Mouse (Mus musculus) hindbrain, embryonic 10.5 days (tissue): ENCODE measurements around the gene Tnfsf14. TPM values are rescaled to one million over a fixed set of nuclear protein-coding genes. Genes with fewer than 3 reads are reported as not detected.

Source experiments
- DNase-seq: peaks from one replicate; pipeline ENCODE4 v3.0.0-alpha.2; 2017; ENCODE audit warnings: low spot score
- H3K27ac ChIP-seq: fragments of 300-500 bp; sonication (generic); 2 replicates; pipeline ENCODE4 v1.5.1; 2016; ENCODE audit warnings: mild to moderate bottlenecking, moderate library complexity
- H3K27me3 ChIP-seq: fragments of 300-500 bp; sonication (generic); 2 replicates; pipeline ENCODE4 v1.6.1; 2016; ENCODE audit warnings: mild to moderate bottlenecking; ENCODE audit not compliant: poor library complexity, insufficient read depth, severe bottlenecking
- H3K36me3 ChIP-seq: fragments of 300-500 bp; sonication (generic); 2 replicates; pipeline ENCODE4 v1.6.1; 2016; ENCODE audit warnings: mild to moderate bottlenecking, moderate library complexity
- H3K4me1 ChIP-seq: fragments of 300-500 bp; sonication (generic); replicated peaks from 2 replicates; pipeline ENCODE4 v1.6.1; 2016; ENCODE audit warnings: mild to moderate bottlenecking
- H3K4me3 ChIP-seq: fragments of 300-500 bp; sonication (generic); 2 replicates; pipeline ENCODE4 v1.5.1; 2016; ENCODE audit warnings: mild to moderate bottlenecking, moderate library complexity
- H3K9me3 ChIP-seq: fragments of 300-500 bp; sonication (generic); 2 replicates; pipeline ENCODE4 v1.6.1; 2016; ENCODE audit warnings: mild to moderate bottlenecking, moderate library complexity
- WGBS: fragments of 180-500 bp; shearing (Covaris S2); methylation state at CpG from one replicate; pipeline ENCODE4 v1.1.7; 2016; 5-methylcytosine and 5-hydroxymethylcytosine counted together
- polyA plus RNA-seq: library from polyadenylated mRNA; unstranded; fragments of >200 nt; fragmentation: Nextera tagmentation; extraction: Ambion mirVana; gene quantifications from 2 replicates; pipeline ENCODE4 v1.2.1, GENCODE M21; 2016

Gene Tnfsf14
- polyA plus RNA-seq, result 0.18 TPM in 1 of 2 replicates, not detected in the other

DNA sequence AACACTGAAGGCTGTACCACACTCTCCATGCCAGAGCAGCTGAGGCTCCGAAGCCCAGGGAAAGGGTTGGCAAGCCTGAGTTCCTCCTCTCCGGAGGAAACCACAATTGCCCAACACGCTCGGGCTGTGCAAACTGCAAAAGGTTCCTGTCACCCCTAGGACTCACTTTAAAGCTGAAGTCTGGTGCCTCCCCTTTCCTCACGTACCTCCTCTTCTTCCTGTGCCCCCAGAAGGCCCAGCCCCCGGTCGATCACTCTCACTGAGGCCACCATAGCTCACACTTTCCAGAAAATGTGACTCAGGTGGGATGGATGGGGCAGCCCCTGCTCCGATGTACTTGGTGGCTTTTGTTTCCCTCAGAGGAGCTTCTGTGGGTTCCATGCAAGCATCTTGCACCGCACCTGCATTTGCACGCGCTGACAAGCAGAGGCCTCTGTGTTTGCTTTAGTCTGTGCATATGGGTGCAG lies at the start of gene Tnfsf14:
Gene Tnfsf14 (minus strand): TSS at position 137 of the 467 bp plus-strand sequence.
- 84% methylated on average over 11 of the region's 11 CpGs for WGBS
- H3K36me3 ChIP-seq, result no peaks in the 10 kb centered on the region
- no peaks in the 10 kb centered on the region for H3K9me3 ChIP-seq
- no peak within 1 kb of the TSS for H3K27ac ChIP-seq
- no peak within 1 kb of the TSS for H3K4me3 ChIP-seq
- H3K27me3 ChIP-seq, result no peaks in the 10 kb centered on the region
- DNase-seq, result no peak
- H3K4me1 ChIP-seq, result no peaks in the 10 kb centered on the region

DNA sequence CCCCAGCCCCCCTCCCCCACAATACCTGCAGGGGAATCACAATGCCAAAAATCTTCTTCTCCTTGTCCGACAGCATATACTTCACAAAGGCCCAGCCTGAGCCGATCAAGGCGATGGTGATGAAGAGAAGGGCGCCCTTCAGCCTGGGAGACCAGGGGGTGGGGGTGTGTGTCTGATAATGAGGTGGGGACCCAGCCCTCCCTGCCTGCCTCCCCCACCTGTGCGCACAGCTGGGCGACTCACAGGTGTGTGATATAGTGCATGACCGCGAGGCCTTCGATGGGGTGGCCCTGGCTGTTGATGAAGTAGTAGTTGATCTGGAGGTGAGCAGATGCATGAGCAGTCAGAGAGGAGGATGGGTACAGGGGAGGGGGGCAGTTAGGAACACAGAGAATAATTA lies 43.2 kb upstream of the Tnfsf14 start:
- no peak overlapping the region for H3K4me3 ChIP-seq
- H3K4me1 ChIP-seq, result no peaks in the 10 kb centered on the region
- H3K9me3 ChIP-seq, result no peaks in the 10 kb centered on the region
- H3K36me3 ChIP-seq, result peaks cover 51% of the 10 kb centered on the region
- 94% methylated on average over 9 of the region's 9 CpGs for WGBS
- DNase-seq, result no peak
- H3K27me3 ChIP-seq, result no peaks in the 10 kb centered on the region
- H3K27ac ChIP-seq, result no peak overlapping the region

DNA sequence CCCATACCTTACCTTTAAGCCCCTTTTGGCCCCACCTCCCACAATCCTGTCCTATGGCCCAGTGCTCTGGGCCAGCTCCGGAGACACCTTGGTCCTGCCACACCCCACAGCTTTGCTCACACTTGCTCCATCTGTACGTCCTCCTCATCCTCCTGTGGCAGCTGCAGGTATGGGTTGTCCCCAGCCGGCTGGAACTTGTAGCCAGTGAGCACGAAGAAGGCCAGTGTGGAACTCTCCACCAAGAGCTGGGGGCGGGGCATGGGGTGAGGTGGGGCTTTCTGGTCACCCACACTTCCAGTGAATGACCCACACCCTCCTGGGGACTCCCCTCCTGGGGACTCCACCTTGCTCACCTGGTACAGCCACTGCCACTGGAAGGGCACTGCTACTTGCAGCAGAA lies 41.8 kb upstream of the Tnfsf14 start:
- no peak for DNase-seq
- 90% methylated on average over 5 of the region's 5 CpGs for WGBS
- no peaks in the 10 kb centered on the region for H3K9me3 ChIP-seq

DNA sequence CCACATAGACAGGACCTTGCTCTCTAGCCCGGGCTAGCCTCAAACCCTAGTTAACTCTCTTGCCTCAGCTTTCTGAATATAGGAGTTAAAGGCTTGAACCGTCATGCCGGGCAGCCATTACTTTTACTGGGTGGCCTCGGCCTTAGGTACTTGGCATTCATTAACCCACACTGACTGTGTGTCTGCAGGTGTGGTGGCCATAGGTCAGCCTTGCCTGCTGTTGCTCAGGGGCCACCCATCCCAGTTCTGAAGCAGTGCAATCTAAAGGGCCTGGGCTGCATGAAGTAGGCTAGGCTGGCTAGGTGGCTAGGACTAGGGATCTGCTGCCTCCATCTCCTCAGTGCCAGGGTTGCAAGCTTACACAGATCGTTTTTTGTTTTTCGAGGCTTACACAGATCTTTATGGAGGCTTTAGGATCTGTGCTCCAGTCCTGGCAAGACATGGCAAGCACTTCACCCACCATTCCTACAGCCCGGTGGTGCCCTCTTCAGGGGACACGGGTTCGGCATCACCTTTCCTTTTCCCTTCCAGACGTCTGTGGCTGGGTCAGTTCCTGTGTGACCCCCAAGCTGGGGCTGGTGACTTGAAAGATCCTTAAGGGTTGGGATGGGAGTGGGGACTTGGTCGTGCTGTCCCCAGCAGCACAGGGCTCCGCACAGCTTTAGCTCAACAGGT lies 40.4 kb upstream of the Tnfsf14 start:
- H3K4me1 ChIP-seq, result no peaks in the 10 kb centered on the region; the same call in 1 of the 2 replicates
- H3K36me3 ChIP-seq, result peaks cover 42% of the 10 kb centered on the region
- H3K27me3 ChIP-seq, result no peaks in the 10 kb centered on the region
- DNase-seq, result no peak
- WGBS, result 80% methylated on average over 12 of the region's 12 CpGs
- no peaks in the 10 kb centered on the region for H3K9me3 ChIP-seq
- H3K4me3 ChIP-seq, result no peak overlapping the region
- no peak overlapping the region for H3K27ac ChIP-seq

More for the DNA sequence above, 41.8 kb upstream of the Tnfsf14 start:
- H3K27ac ChIP-seq, result no peak overlapping the region
- peaks cover 42% of the 10 kb centered on the region for H3K36me3 ChIP-seq
- H3K4me1 ChIP-seq, result no peaks in the 10 kb centered on the region
- H3K27me3 ChIP-seq, result no peaks in the 10 kb centered on the region
- H3K4me3 ChIP-seq, result no peak overlapping the region

DNA sequence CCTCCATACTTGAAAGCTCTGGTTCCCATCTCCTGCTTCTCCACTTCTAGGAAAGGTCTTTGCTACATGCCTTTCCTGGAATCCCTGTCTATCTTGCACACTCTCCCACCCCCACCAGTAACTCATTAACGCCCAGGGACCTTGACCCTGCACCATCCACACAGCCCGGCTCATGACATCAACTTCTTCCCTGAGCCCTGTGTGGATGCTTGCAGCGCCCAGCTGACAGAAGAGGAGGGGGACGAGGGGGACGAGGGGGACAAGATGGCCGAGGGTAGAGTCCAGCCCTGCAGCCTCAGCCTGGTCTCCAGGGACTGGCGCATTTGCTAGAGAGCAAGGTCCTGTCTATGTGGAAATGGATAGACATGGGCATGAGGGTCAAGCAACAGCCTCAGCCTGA lies 39.1 kb upstream of the Tnfsf14 start:
- no peak overlapping the region for H3K27ac ChIP-seq
- WGBS, result 50% methylated on average over 7 of the region's 7 CpGs
- no peaks in the 10 kb centered on the region for H3K9me3 ChIP-seq

DNA sequence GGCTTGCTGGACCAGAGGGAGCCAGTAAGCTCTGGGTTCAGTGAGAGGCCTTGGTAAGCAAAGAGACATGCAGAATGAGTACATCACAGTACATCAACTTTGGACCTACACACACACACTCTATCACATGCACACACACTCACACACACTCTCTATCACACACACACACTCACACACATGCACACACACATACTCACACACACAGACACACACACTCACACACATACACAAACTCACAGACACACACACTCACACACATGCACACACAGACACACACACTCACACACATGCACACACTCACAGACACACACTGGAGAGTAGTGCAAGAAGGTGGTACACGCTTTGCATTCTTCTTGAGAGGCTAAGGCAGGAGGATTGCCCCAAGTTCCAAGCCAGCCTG lies 38.2 kb upstream of the Tnfsf14 start:
- Histone ChIP-seq H3K9me3 (no peaks in the 10 kb centered on the region), H3K27ac (no peak overlapping the region), H3K36me3 (peaks cover 30% of the 10 kb centered on the region), H3K27me3 (no peaks in the 10 kb centered on the region), H3K4me3 (no peak overlapping the region), H3K4me1 (no peaks in the 10 kb centered on the region; the same call in 1 of the 2 replicates)
- WGBS, result 90% methylated on average over 1 of the region's 1 CpGs
- DNase-seq, result no peak

More for the DNA sequence above, 39.1 kb upstream of the Tnfsf14 start:
- H3K36me3 ChIP-seq, result peaks cover 38% of the 10 kb centered on the region
- H3K27me3 ChIP-seq, result no peaks in the 10 kb centered on the region
- no peak overlapping the region for H3K4me3 ChIP-seq
- no peaks in the 10 kb centered on the region; the same call in 1 of the 2 replicates for H3K4me1 ChIP-seq
- no peak for DNase-seq

DNA sequence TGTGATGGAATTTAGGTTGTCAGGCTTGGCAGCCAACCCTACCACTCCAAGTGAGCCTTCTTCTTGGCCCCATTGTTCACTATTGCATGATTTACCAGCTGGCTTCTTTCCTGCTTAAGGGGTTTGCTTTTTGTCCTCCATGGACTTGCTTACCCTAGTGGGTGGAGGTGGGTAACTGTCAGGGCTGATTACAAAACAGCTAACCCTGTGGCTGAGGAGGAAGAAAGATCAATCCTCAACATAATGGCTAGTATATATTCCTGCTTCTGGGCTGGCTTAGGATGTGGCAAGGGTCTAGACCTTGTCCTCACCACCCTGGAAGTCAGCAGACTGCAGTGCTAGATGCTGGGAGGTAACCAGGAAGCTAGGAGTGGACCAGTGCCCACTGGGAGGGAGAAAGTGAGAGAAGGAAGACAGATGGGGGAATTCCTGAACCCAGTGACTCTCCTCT lies 37.4 kb upstream of the Tnfsf14 start:
- DNase-seq, result no peak
- Histone ChIP-seq H3K27me3 (no peaks in the 10 kb centered on the region), H3K9me3 (no peaks in the 10 kb centered on the region)

DNA sequence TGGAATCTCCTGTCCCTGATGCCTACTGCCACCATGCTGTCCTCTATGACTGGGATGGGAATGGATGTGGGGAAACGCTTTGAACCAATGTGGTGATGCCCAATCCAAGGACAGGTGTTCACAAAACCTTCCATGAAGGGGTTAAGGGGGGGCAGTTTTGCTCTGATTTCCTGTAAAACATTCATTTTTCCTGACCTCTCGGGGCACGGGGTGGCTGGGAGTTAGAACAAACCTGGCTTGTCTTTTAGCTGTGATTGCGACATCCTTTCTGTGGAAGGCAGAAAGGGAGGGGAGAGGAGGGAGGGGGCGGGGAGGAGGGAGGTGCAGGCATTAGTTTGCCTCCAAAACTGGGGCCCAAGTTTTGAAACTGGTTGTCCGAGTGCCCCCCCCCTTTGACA lies 36.8 kb upstream of the Tnfsf14 start:
- 66% methylated on average over 6 of the region's 6 CpGs for WGBS
- no peak for DNase-seq
- H3K27ac ChIP-seq, result no peak overlapping the region

More for the DNA sequence above, 37.4 kb upstream of the Tnfsf14 start:
- H3K4me1 ChIP-seq, result no peaks in the 10 kb centered on the region; the same call in 1 of the 2 replicates
- H3K27ac ChIP-seq, result no peak overlapping the region
- no peak overlapping the region for H3K4me3 ChIP-seq
- H3K36me3 ChIP-seq, result peaks cover 22% of the 10 kb centered on the region

DNA sequence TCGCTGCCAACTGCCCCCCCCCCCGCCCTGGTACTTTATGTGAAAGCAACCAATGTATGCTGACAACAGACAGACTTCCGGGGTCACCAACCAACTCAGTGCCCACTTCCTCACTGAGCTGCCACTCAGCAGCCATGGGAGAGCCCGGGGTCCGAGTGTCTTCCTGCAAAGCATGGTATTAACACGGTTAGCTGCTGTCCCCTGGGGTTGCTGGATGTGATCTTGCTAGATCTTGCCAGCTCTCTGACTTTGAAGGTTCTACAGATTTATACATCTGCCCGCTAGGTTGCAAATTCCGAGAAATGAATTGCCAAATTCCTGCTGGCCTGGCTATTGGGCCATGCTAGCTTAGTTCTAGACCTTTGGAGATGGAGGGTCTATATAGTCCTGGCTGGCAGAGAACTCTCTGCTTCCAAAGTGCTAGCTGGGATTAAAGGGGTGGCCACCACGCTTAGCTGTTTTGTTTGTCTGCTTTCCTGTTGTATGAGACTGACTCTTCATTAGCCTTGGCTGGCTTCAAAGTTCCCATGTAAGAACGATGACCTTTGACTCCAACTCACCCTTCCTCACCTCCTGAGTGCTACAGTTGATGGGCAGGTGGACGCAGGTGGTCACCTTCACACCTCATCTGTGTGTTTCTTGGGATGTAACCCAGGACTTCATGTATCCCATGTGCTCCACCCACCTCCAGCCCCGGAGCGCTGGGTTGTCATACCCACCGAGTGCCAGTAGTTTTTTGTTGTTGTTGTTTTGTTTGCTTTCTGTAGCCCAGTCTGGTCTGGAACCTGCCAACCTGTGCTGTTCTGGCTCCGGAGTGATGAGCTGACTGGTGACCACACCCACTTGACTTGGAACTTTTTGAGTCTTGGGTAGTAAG lies 36.1 kb upstream of the Tnfsf14 start:
- 80% methylated on average over 15 of the region's 15 CpGs for WGBS
- no peak overlapping the region for H3K4me3 ChIP-seq
- H3K27me3 ChIP-seq, result no peaks in the 10 kb centered on the region
- no peak overlapping the region for H3K27ac ChIP-seq
- peaks cover 9% of the 10 kb centered on the region for H3K36me3 ChIP-seq
- DNase-seq, result no peak
- H3K9me3 ChIP-seq, result no peaks in the 10 kb centered on the region
- no peaks in the 10 kb centered on the region; the same call in 1 of the 2 replicates for H3K4me1 ChIP-seq

More for the DNA sequence above, 36.8 kb upstream of the Tnfsf14 start:
- no peaks in the 10 kb centered on the region for H3K9me3 ChIP-seq
- H3K4me3 ChIP-seq, result no peak overlapping the region
- no peaks in the 10 kb centered on the region; the same call in 1 of the 2 replicates for H3K4me1 ChIP-seq
- H3K36me3 ChIP-seq, result peaks cover 15% of the 10 kb centered on the region
- H3K27me3 ChIP-seq, result no peaks in the 10 kb centered on the region

DNA sequence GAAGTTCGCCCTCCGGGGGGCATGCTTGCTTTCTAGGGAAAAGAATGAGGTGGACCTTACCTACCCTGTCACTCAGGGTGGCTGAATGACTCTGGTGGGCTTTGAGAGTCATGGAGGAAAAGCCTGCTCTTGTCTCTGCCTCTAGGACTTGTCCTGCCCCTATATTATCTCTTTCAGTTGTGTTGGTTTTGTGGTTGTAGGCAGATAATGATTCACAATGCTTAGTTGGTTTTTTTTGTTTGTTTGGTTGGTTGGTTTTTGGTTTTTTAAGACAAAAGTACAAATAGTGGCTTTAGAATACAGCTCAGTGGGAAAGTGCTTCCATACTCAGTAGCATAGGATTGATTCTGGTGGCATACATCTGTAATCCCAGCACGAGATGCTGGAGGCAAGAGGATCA lies 34.9 kb upstream of the Tnfsf14 start:
- Histone ChIP-seq H3K27me3 (peaks cover 8% of the 10 kb centered on the region; the same call in 1 of the 2 replicates), H3K36me3 (no peaks in the 10 kb centered on the region), H3K4me3 (no peak overlapping the region), H3K9me3 (no peaks in the 10 kb centered on the region), H3K27ac (no peak overlapping the region), H3K4me1 (peaks cover 5% of the 10 kb centered on the region; the same call in 1 of the 2 replicates)
- no peak for DNase-seq
- 84% methylated on average over 3 of the region's 3 CpGs for WGBS

DNA sequence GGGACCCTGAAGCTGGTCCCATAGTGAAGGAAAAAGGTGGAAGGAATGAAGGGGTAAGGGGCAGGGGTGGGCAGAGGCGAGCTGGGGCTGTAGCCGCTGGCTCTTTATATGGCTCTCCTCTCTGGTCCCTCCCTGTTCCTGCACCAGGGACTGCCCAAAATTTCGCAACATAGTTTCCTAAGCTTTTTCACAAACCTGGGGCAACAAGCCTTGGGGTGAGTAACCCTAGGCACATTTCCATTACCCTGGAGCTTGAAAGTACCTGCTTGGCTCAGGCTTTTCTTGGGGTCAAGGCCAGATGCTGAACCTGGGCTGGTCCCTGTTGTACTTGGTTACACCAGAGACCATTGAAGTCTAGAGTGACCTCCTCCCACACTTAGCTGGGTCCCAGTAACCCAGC lies 34.0 kb upstream of the Tnfsf14 start, which contains the start of gene C3:
Gene C3 (minus strand): TSS at position 123 of the 400 bp plus-strand sequence.
- 83% methylated on average over 3 of the region's 3 CpGs for WGBS
- H3K9me3 ChIP-seq, result no peaks in the 10 kb centered on the region

DNA sequence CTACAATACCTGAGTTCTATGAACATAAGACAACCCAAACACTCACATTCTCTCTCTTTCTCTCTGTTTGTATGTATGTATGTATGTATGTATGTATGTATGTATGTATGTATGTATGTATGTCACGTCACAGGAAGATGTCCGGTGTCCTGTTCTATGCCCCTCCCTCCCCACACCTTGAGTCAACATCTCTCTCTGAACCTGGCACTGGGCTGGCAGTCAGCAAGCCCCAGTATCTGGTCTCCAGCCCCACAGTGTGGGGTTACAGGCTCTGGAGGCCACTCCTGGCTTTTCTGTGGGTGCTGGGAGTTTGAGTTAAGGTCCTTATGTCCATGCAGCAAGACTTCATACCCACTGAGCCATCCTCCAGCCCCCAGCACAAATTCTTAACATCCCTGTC lies 33.5 kb upstream of the Tnfsf14 start:
- no peak for DNase-seq
- WGBS, result 95% methylated on average over 2 of the region's 2 CpGs
- Histone ChIP-seq H3K9me3 (no peaks in the 10 kb centered on the region), H3K27me3 (peaks cover 8% of the 10 kb centered on the region; the same call in 1 of the 2 replicates), H3K27ac (no peak overlapping the region), H3K4me3 (no peak overlapping the region), H3K36me3 (no peaks in the 10 kb centered on the region), H3K4me1 (peaks cover 5% of the 10 kb centered on the region; the same call in 1 of the 2 replicates)

More for the DNA sequence above, 34.0 kb upstream of the Tnfsf14 start, which contains the start of gene C3:
- Histone ChIP-seq H3K4me1 (peaks cover 5% of the 10 kb centered on the region; the same call in 1 of the 2 replicates), H3K27me3 (peaks cover 8% of the 10 kb centered on the region; the same call in 1 of the 2 replicates), H3K4me3 (no peak within 1 kb of the TSS), H3K36me3 (no peaks in the 10 kb centered on the region), H3K27ac (no peak within 1 kb of the TSS)
- DNase-seq, result no peak
